In the genomic region with DNA sequence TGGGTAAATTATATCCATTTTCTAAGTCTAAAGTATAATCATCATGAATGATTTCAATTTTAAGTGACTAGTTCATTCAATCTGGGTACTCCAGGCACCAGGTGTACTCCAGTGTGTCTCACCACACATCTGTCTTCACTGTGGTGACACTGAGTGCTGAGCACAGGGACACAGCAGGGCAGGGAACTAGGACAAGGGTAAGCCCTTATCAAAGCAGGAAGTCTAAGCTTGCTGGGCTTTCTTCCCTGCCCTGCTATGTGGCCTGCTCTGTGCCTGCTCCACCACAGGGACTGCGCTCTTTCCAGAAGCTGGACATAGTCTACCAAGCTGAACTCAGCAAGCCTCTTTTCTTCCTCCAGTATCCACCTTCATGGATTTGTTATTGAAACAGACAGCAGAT, we compare ENCODE assay signal across 12 mouse cellular contexts. TPM values are rescaled to one million over a fixed set of nuclear protein-coding genes. Genes with fewer than 3 reads are reported as not detected.
DNase-seq lines count a peak whose midpoint lies in the region; ATAC-seq lines count a peak whose summit lies in the region.
"Had no signal": no experiment of that assay in that cellular context is flagged by ENCODE, and none has a peak within 500 bp of the region (broad histone marks: within the 10 kb centered on the region; RNA-seq: fewer than 3 reads in every experiment).

No protein-coding gene starts in this region.

- no peaks in the 10 kb centered on the region for H3K27me3 ChIP-seq in liver, embryonic 16.5 days (ENCODE audit: control insufficient read depth, insufficient read depth, low read depth, low read length)

- no peaks in the 10 kb centered on the region for H3K36me3 ChIP-seq in liver, embryonic 16.5 days (ENCODE audit: control insufficient read depth, insufficient read depth)

- no peaks in the 10 kb centered on the region for H3K4me1 ChIP-seq in liver, embryonic 16.5 days (ENCODE audit: control insufficient read depth, low read depth, low read length)

- H3K4me2 ChIP-seq in liver, embryonic 16.5 days (ENCODE audit: low read depth, low read length) = no peak overlapping the region

- 58% methylated on average over 1 of the region's 1 CpGs for WGBS in liver, embryonic 16.5 days (ENCODE audit: insufficient replicate concordance)

- intact Hi-C loops in heart, postnatal 10 days (cut with DNase I) = no loop called here
- intact Hi-C loops in left cerebral cortex, postnatal 25 days (cut with DNase I) = no loop called here

- DNase-seq in adrenal gland, adult (ENCODE audit: inconsistent age in 2 of 2, low spot score in 1 of 2) = peak; percentile 42 to 70
- DNase-seq in adrenal gland, postnatal 4 days (ENCODE audit: low spot score in 2 of 2) = no peak
- DNase-seq in adrenal gland, postnatal 14 days = peak; percentile 51
- DNase-seq in heart, postnatal 10 days = peak; percentile 32 to 38
- DNase-seq in left cerebral cortex, postnatal 25 days (ENCODE audit: low spot score in 2 of 2) = no peak
- no peak for DNase-seq in ovary, postnatal 10 days (ENCODE audit: low spot score)
- DNase-seq in left cerebral cortex, adult 9 months (ENCODE audit: low spot score in 2 of 2) = no peak
- DNase-seq: cerebellum, postnatal 25 days; gastrocnemius, postnatal 36 days had no signal

- H3K9ac ChIP-seq in liver, embryonic 16.5 days (ENCODE audit: low read depth, low read length) = no peak overlapping the region

- no peaks in the 10 kb centered on the region for H3K9me3 ChIP-seq in liver, embryonic 16.5 days (replicated peaks; ENCODE audit: control insufficient read depth, low read length)
- H3K9me3 ChIP-seq: G1E had no signal

- H3K4me3 ChIP-seq in liver, embryonic 16.5 days (ENCODE audit: low read depth, low read length) = no peak overlapping the region
- H3K4me3 ChIP-seq: erythroblast, embryonic 14.5 days had no signal

- no peak overlapping the region for H3K27ac ChIP-seq in liver, embryonic 16.5 days (ENCODE audit: low read length)

- ATAC-seq in liver, embryonic 16.5 days (ENCODE audit: low read depth) = peak; percentile 66; the same call in 1 of the 2 replicates

RNA-seq across cellular contexts. Expression of a gene that starts 18.0 kb away (rescaled TPM):
- 10 to 100 TPM; 43.3 to 47.6 TPM for total RNA-seq in adrenal gland, postnatal 4 days (2021)
- 35.8 and 37.3 TPM in 2 replicates for total RNA-seq in adrenal gland, postnatal 14 days (2021)
- total RNA-seq in heart, postnatal 10 days (2021) = 10 to 100 TPM; 29.8 to 32.0 TPM
- 11.9 and 12.9 TPM in 2 replicates for polyA plus RNA-seq in liver, embryonic 16.5 days (2015; fragmentation: Nextera tagmentation; extraction: Ambion mirVana)
- total RNA-seq in left cerebral cortex, postnatal 25 days (2021) = 100 to 1,000 TPM; 104 to 108 TPM

RNA-seq across cellular contexts. Expression of a gene that starts 43.8 kb away (rescaled TPM):
- total RNA-seq in adrenal gland, postnatal 4 days (2021) = 10 to 100 TPM; 32.9 to 33.2 TPM
- total RNA-seq in adrenal gland, postnatal 14 days (2021) = 33.7 and 36.4 TPM in 2 replicates
- total RNA-seq in heart, postnatal 10 days (2021) = 10 to 100 TPM; 13.7 to 15.0 TPM
- polyA plus RNA-seq in liver, embryonic 16.5 days (2015; fragmentation: Nextera tagmentation; extraction: Ambion mirVana) = 2.8 and 2.9 TPM in 2 replicates
- total RNA-seq in left cerebral cortex, postnatal 25 days (2021) = 10 to 100 TPM in 1 of 2 experiments, 1 to 10 TPM in 1; 9.8 to 11.3 TPM

Comparison
In these comparisons a context has a peak if more than half of its experiments do, and no peak if none do; other contexts are left out.
1. DNase-seq: peak in adrenal gland, adult (2 of 2), adrenal gland, postnatal 14 days (single experiment) and heart, postnatal 10 days (2 of 2); none in adrenal gland, postnatal 4 days (0 of 2), left cerebral cortex, postnatal 25 days (0 of 2), ovary, postnatal 10 days (single experiment) and left cerebral cortex, adult 9 months (0 of 2).